Mouse (Mus musculus) limb, embryonic 13.5 days (tissue): Measurements from ENCODE around the gene Gmds. TPM values are rescaled to one million over a fixed set of nuclear protein-coding genes. Genes with fewer than 3 reads are reported as not detected.

Source experiments
- ATAC-seq: fragments of 200-750 bp; cut with Nextera tagmentation; 2 replicates; pipeline ENCODE4 v1.8.0; 2017; ENCODE audit warnings: low read depth, moderate number of reproducible peaks, moderate TSS enrichment; ENCODE audit not compliant: low FRiP score
- H3K27ac ChIP-seq: fragments of 300-500 bp; sonication (generic); 2 replicates; pipeline ENCODE4 v1.5.1; 2015; ENCODE audit warnings: inconsistent platforms, mild to moderate bottlenecking, moderate library complexity
- H3K27me3 ChIP-seq: fragments of 300-500 bp; sonication (generic); 2 replicates; pipeline ENCODE4 v1.6.1; 2015; ENCODE audit warnings: mild to moderate bottlenecking, inconsistent platforms
- H3K36me3 ChIP-seq: fragments of 300-500 bp; sonication (generic); 2 replicates; pipeline ENCODE4 v1.6.1; 2015; ENCODE audit warnings: inconsistent platforms, mild to moderate bottlenecking, moderate library complexity
- H3K4me1 ChIP-seq: fragments of 300-500 bp; sonication (generic); 2 replicates; pipeline ENCODE4 v1.6.1; 2015; ENCODE audit warnings: inconsistent platforms
- H3K4me2 ChIP-seq: fragments of 300-500 bp; sonication (generic); replicated peaks from 2 replicates; pipeline ENCODE4 v1.6.1; 2015; ENCODE audit warnings: inconsistent platforms, mild to moderate bottlenecking, moderate library complexity
- H3K4me3 ChIP-seq: fragments of 300-500 bp; sonication (generic); 2 replicates; pipeline ENCODE4 v1.5.1; 2015; ENCODE audit warnings: moderate library complexity, mild to moderate bottlenecking, inconsistent platforms
- H3K9ac ChIP-seq: fragments of 300-500 bp; sonication (generic); 2 replicates; pipeline ENCODE4 v1.6.1; 2015; ENCODE audit warnings: mild to moderate bottlenecking, inconsistent platforms
- H3K9me3 ChIP-seq: fragments of 300-500 bp; sonication (generic); 2 replicates; pipeline ENCODE4 v1.6.1; 2016; ENCODE audit warnings: inconsistent platforms
- WGBS: fragments of 180-500 bp; shearing (Covaris S2); methylation state at CpG from one replicate; pipeline ENCODE4 v1.1.7; 2015; 5-methylcytosine and 5-hydroxymethylcytosine counted together
- polyA plus RNA-seq: library from polyadenylated mRNA; unstranded; fragments of >200 nt; fragmentation: Nextera tagmentation; extraction: Ambion mirVana; gene quantifications from 2 replicates; pipeline ENCODE4 v1.2.1, GENCODE M21; 2015

Gene Gmds
- polyA plus RNA-seq, 1 experiment from 2014 or later, result 46.9 TPM

GRCm38 (mm10) chr13:31780299-31780698 is 558.2 kb downstream of the Gmds start:
- Histone ChIP-seq H3K4me3 (no peak overlapping the region), H3K27me3 (0 out of 2 replicates have a peak, but pooled peaks cover 2% of the 10 kb centered on the region), H3K27ac (no peak overlapping the region), H3K4me1 (peaks cover 21% of the 10 kb centered on the region), H3K36me3 (no peaks in the 10 kb centered on the region), H3K9me3 (no peaks in the 10 kb centered on the region), H3K4me2 (no peak overlapping the region), H3K9ac (no peak overlapping the region)
- ATAC-seq, result no peak
- WGBS, result 84% methylated on average over 3 of the region's 3 CpGs

- H3K36me3 ChIP-seq, result no peaks in the 10 kb centered on the region
- no peak for ATAC-seq
- no peaks in the 10 kb centered on the region for H3K9me3 ChIP-seq
- H3K27ac ChIP-seq, result no peak overlapping the region
- WGBS, result 61% methylated on average over 17 of the region's 17 CpGs
- no peak overlapping the region for H3K9ac ChIP-seq
- 0 out of 2 replicates have a peak, but pooled peaks cover 2% of the 10 kb centered on the region for H3K27me3 ChIP-seq
- no peak overlapping the region for H3K4me3 ChIP-seq
- H3K4me1 ChIP-seq, result peaks cover 21% of the 10 kb centered on the region
- H3K4me2 ChIP-seq, result no peak overlapping the region
These were observed 559.1 kb downstream of the Gmds start for GRCm38 (mm10) chr13:31779281-31779981.

- Histone ChIP-seq H3K4me3 (no peak overlapping the region), H3K27me3 (0 out of 2 replicates have a peak, but pooled peaks cover 2% of the 10 kb centered on the region), H3K27ac (peak overlapping the region; percentile 79), H3K36me3 (no peaks in the 10 kb centered on the region), H3K9me3 (no peaks in the 10 kb centered on the region), H3K9ac (no peak overlapping the region), H3K4me2 (no peak overlapping the region), H3K4me1 (peaks cover 21% of the 10 kb centered on the region)
- 54% methylated on average over 5 of the region's 5 CpGs for WGBS
- ATAC-seq, result peak; percentile 49; the same call in 1 of the 2 replicates
These were observed 562.8 kb downstream of the Gmds start for GRCm38 (mm10) chr13:31775762-31776161.

DNA sequence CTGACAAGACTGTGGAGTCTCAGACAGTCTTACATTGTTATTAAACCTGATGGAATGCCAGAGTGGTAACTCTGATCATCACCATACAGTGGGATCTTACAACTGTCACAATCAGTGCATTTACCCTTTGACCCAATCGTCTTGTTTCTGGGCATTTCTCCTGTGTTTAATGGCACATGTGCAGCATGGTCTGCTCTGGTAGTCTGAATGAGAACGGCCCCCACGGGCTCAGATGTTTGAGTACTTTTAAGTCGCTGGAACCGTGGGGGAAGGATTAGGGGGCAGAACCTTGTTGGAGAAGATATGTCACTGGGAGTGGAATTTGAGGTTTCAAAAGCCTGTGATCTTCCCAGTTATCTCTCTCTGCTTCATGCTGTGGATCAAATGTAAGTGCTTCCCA is 565.7 kb downstream of the Gmds start:
- Histone ChIP-seq H3K4me3 (no peak overlapping the region), H3K9ac (no peak overlapping the region), H3K4me1 (peaks cover 21% of the 10 kb centered on the region), H3K36me3 (no peaks in the 10 kb centered on the region), H3K4me2 (no peak overlapping the region), H3K27ac (no peak overlapping the region), H3K27me3 (no peaks in the 10 kb centered on the region), H3K9me3 (no peaks in the 10 kb centered on the region)
- no peak for ATAC-seq
- WGBS, result 73% methylated on average over 5 of the region's 5 CpGs
